Mouse (Mus musculus): Measurements from ENCODE around the gene Hyal3.
"Not testable (repeated sequence)": the region's sequence is repeated elsewhere in the genome, so short reads cannot be mapped to it uniquely, and the experiment has no call there.

Gene Hyal3

DNA sequence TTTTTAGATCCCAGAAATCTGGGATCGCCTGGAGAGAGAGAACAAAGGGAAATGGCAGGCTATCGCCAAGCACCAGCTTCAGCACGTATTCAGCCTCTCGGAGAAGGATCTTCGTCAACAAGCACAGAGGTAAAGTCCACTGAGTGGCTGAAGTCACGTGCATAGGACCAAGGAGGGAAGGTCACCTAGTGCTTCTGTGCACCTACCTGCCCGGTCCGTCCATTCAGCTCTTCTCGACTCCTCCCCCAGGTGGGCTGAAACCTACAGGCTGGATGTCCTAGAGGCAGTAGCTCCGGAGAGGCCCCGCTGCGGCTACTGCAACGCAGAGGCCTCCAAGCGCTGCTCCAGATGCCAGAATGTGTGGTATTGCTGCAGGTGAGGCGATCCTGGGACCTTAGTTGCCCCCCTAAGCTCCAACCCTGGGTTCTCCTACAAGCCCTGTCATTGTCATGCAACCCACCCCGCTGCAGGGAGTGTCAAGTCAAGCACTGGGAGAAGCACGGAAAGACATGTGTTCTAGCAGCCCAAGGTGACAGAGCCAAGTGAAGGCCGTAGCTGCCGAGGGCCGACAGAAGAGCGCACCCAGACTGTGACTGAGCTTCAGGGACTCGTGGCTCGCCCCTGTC lies 30.0 kb upstream of the Hyal3 start:
- DNase-seq (ENCODE audit: low spot score in 2 of 2): no peak

DNA sequence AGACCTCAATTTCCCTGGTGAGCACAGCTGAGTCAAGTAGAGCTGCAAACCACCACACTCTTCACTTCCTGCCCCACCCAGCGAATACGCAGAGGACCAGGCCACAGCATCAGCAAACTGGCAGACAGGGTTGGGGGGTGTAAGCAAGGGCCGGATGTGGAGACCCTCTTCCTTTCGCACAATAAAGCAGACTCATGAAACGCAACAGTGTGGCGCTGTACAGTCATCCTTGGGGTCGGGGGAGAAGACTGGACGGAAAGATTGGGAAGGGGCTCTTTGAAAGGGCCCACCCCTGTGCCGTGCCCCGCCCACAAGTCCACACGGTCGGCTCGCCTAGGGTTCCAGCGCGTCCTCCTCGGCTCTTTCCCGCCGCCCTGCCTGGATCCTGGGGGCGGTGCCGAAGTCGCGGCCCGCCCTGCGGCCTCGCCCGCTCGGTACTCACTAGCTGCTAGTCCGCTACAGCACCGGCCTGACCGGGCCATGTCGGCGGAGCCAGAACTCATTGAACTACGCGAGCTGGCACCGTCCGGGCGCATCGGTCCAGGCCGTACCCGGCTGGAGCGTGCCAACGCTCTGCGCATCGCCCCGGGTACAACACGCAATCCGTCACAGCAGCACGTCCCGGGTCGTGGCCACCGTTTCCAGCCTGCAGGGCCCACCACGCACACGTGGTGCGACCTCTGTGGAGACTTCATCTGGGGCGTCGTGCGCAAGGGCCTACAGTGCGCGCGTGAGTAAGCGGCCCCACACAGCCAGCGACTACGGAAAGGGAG lies 29.3 kb upstream of the Hyal3 start, which contains the start of gene Rassf1:
Rassf1 (plus strand) TSS at position 439 of the 773 bp plus-strand sequence.
- DNase-seq (ENCODE audit: low spot score in 2 of 2): no peak

DNA sequence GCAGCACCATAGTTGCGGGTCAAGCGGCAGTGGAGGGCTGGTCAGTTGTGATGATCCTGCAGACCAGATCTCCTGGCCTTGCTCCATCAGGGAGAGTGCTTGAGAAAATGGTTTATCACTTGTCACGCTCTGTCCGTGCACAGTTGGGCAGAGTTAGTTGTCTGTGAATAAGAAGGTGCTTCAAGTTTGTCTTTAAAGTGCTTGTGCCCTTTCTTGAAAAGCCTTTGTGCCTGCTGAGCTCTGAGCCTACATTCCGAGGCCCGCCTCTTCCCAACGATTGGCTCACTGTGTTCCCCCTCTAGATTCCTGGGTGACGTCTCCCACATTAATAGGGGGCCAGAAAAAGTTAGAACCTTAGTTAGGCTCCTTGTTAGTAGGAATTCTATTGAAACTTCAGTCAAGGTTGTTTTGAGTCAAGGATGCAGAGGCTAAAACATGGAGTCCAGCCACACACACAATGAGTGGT lies 28.7 kb upstream of the Hyal3 start:
- DNase-seq (ENCODE audit: low spot score in 2 of 2): no peak

DNA sequence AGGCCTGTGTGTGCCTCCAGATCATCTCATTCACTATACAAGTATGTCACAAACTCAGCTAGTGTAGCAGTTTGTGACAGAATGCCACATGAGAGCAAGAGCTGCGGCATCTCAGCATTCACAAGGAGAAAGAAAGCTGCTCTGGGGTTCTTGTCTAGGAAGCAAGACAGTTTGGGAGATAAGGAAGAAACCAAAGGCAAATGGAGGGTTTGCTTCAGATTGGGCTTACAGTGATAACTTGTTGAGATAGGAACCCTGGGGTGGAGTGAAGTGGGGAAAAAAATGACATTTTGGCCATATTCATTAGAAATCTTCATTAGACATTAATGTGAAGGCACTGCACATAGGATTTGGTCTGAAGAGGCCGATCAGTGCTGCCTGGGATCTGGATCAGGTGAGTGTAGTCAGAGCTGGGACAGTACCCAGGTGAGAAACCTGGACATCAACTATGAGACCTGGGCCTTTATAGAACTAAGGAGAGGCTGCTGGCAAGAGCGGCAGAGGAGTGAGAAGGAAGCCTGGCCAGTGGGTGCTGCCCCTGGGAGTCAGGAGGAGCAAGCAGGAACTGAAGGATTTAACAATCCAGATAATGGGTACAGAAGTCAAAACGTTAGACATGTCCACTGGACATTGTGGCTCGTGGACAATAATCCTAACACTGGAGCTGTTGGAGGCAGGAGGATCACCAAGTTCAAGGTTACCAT lies 27.8 kb upstream of the Hyal3 start:
- DNase-seq (ENCODE audit: low spot score in 2 of 2): no peak

DNA sequence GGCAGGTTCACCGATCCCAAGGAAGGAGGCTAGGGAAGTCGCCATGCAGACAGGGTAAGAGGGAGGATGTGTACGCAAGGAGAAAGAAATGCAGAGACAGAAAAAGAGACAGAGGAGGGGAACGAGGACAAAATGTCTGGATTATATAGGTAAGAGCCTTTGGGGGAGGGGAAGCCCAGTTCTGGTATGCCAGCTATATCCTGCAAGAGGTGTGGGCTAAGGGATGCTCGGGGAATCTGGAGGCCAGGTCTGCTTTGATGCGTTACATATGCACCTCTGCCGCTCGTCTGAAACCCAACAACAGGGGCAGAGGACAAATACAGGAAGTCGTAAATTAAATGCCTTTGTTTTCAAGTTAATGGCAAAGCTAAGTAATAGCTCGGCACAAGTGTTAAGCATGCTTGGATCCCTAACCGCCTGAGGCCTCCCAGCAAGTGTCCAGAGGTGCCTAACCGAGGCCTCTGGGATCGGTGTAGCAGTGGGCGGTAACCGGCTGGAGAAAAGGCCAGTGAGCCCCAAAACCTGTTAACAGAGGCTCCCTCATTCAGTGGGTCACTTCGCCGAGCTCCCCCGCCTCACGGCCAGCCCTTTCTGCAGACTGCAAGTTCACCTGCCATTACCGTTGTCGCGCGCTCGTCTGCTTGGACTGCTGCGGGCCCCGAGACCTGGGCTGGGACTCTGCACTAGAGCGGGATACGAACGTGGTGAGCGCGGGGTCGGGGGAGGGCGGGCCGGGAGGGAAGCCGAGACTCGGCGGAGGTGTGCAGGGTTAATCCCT lies 26.9 kb upstream of the Hyal3 start:
- no peak for DNase-seq (ENCODE audit: low spot score in 2 of 2)

DNA sequence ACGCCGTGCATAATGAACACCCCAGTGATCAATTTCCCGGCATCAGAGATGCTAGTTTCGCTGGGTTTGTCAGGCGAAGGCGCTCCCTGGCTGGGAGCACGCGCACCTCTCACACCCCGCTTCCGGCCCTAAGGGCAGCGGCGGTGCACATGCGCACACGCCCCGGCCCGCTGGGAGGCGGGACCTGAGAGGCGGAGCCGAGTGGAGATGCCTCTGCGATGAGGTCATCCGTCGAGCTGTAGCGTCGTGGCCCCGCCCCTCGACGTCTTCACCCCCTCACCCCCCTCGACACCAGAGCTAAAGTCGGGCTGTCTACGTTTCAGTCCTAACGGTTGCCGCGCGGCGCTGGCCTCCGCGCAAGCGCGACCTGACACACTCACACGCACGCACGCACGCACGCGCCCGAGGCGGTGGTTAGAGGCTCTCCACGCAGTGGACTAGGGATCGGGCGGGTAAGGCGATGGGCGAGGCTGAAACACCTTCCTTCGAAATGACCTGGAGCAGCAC lies 26.2 kb upstream of the Hyal3 start:
- peak; percentile 90 to 94 for DNase-seq (ENCODE audit: low spot score in 2 of 2)

DNA sequence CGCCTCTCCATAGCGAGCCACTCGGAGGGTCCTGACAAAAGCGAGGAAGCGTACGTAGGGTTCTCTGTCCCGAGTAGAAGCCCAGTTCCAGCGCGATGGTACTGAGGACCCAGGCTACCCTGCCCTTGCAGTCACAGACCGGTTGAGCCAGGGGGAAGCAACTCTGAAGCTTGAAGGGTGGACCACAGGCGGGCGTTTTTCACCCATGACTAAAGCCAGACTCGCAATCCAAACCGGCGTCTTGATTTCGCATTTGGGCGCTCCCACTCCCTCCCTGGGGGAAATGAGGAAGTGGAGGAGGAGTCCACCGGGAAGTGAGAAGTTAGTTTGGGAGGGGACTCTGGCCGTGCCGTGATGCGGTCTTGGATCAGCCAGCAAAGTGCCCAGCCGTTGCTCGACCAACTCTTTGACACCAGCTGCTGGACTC lies 25.6 kb upstream of the Hyal3 start:
- DNase-seq (ENCODE audit: low spot score in 2 of 2): no peak

DNA sequence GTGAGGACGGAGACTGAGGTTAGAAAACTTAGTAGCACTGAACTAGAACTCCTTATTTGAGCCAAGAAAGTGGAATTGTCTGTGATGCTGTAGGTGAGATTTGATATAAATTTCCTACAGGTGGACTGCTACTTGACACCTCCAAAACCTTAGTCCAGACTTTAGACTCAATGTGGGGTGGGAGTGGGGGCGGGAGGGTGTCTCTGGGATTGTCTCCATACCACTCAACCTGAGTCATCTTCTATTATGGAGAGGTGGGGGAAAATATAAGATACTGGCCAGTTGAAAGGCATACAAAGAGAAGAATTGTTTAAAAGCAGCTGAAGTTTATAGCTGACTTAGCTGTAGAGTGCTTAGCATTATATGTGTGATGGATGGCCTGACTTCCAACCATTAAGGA lies 24.9 kb upstream of the Hyal3 start:
- DNase-seq (ENCODE audit: low spot score in 2 of 2): no peak

DNA sequence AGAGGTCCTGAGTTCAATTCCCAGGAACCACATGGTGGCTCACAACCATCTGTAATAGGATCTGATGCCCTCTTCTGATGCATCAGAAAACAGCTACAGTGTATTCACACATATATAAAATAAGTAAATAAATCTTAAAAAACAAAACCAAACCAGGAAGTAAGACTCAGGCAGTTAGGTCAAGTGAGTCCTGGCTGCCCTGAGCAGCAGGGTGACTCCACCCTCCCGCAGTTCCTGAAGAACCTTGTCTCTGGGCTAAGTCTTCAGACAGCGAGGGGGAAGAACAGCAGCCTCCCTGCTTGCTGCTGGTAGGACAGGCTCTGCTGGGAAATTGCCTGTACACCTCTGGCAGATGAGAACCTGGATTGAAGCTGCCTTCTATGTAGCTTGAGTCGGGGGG lies 24.3 kb upstream of the Hyal3 start:
- DNase-seq (ENCODE audit: low spot score in 2 of 2): no peak

DNA sequence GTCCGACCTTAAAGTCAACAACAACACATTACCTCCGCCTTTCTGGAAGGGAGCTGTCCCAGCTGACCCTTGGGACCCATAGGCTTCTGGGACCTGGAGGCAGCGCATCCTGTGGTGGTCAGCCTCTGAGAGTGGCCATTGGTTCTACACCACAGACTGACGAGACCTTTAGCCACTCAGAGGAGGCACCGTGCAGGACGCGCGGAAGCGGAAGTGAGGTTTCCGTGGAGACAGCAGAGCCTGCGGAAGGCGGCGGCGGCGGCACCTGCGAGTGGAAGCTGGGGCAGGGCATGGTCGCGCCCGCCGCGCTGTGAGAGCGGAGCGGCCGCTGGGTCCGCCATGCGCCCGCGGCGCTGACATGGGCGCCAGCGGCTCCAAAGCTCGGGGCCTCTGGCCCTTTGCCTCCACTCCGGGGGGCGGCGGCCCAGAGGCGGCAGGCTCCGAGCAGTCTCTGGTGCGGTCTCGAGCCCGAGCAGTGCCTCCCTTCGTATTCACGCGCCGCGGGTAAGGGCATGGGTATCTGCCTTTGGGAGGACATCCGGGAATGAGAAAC lies 17.5 kb upstream of the Hyal3 start, which contains the start of gene Tusc2:
Tusc2 (plus strand) TSS at position 227 of the 553 bp plus-strand sequence.
- peak; percentile 92 to 96 for DNase-seq (ENCODE audit: low spot score in 2 of 2)

DNA sequence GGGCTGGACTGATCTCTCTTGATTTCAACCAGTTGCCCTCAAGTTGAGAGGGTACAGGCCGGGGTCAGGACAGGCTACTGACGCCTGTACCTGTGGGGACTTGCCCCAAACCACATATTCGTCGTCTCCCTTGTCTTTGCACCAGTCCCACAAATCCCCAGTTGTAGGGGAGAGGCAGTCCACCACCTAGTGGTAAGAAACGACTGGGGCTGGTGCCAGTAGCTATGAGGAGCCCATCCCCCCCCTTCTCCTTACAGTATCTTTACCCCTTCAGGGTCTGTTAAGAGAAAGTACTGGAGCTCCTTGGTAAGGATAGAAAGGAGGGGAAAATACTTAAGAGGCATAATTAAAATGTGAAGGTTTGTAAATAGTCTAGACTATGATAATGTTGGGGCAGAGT lies 15.1 kb upstream of the Hyal3 start:
- DNase-seq (ENCODE audit: low spot score in 2 of 2): not testable (repeated sequence)

DNA sequence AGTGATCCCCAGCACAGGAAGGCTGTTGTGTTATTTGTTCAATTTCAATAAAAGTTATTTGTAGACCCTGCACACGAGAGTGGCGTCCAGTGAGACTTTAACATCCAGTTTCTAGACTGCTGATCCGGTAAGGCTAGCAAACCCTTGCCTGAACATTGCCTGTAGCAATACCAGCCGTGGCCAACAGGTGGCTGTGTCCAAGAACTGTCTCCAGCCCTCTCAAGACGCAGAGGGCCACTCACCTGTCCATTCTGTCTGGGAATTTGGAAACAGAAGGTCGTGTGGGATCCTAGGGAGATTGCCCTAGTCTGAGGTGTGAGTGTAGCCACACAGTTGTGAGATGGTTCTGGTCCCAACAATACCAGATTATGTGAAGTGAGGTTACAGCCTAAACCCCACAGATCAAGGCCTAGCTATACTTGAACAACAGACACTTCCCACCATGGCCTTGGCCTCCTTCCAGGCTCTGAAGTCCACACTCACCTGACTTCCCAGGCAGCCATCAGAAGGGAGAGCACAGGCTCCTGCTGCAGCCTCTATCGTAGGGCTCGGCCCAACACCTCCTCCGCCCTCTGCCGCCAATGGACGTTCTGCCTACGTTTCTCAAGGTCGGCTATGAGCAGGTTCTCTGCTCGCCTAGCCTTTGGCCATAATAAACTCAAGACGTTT lies 14.4 kb upstream of the Hyal3 start:
- peak in 1 of 2 experiments; percentile 79 for DNase-seq (ENCODE audit: low spot score in 2 of 2)

DNA sequence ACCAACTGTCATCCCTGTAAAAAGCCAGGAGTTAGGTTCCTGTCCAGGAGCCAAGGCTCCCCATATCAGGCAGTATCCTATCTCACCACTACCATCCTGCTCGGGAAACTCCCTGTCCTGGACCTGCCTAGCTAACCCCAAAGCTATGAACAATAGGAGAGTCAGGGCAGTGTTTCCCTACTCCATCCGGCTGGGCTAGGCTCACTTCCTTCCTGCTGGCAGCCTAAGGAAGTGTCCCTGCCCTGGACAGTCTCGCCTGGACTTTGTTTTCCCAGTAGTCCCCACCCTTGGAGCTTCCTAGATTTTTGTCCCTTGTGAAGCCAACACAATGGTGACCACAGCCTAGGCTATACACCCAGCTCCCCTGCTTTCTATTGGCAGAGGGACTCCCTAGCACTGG lies 13.8 kb upstream of the Hyal3 start:
- DNase-seq (ENCODE audit: low spot score in 2 of 2): no peak

DNA sequence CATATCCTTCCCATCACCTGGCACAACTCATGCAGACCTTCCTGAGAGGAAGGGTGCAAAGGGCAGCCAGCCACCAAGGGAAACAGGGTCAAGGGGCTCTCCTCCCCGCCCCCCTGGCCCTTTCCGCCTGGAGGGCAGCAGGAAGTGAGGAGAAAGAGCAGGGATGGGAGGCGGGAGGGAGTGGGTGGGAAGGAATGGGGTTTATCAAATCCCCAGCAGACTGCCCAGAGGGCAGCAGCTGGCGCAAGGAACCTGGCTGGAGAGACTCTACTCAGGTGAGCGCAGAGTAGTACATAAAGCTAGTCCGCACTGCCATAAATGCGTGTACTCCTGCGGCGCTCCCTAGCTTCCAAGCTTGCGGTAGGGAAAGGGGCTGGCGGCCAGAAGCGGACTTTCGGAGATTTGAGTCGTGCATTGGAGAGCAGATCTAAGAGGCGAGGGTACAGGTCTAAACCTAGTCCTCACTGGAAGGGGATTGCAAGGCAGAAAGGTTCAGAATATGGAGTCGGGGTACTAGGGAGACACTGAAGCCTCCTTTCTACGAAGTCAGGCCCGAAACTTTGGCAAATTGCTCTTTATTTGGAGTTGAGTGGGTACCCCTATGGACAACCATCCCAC lies 12.8 kb upstream of the Hyal3 start, which contains the start of gene Hyal2:
Hyal2 (plus strand) TSS at position 244 of the 618 bp plus-strand sequence.
- DNase-seq (ENCODE audit: low spot score in 2 of 2): no peak

DNA sequence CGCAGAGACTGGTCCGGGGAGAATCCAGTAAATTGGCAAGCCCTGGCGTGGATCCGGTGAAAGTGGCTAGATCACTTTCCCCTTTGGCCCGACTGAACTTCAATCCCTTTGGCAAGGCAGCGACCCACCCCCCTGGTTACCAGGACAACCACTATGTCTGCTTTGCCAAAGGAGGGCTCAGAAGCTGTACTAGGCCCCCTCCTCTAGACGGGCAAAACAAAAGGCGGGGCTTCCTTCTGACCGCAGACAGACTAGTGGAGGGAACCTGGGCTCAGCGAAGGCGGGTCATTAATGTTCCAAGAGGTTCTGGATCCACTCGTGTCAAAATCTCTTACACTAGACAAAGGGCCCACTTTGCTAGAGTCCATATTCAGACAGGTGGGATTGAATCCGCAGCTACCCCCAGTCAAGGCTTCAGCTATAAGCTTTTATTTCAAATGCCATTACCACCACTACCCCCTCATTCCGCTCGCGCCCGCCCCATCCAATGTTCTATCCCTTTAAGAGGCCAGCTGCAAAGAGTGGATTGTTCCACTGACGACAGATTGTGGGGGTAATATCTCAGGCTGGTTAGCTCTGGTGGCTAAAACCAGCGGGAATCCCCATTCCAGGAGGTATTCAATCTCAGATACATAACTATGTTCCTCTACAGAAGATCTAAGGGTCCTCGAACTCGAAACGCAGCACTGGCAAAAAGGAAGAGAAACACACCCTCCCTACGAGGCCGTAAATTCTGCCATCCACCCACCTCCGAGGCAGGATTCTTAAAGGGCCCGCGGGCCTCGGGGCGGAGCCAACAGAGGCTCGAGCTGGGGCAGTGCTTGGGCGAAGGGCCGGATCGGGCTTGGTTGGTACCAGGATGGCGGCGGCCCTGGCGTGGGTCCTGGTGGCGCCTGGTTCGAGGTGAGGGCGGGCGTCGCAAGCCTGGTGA lies 12.0 kb upstream of the Hyal3 start:
- peak in 1 of 2 experiments; percentile 82 for DNase-seq (ENCODE audit: low spot score in 2 of 2)

DNA sequence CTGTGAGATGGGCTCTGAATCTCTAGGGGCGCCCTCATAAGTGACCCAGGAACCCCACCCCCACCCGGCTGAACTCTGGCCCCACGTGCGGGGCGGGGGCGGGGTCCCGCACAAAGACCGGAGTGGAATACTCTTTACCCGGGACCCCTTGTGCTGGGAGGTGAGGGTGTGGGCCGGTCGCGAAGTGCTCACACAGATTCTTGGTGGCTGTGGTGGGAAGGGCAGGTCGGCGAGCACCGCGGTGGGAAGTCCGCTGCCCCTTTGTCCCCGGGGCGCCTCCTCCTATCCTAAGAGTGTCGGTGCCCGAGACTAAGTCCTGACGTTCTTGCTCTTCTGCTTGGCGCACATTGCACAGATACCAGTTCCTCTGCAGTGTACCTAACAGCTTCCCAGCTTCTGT lies 11.3 kb upstream of the Hyal3 start:
- DNase-seq (ENCODE audit: low spot score in 2 of 2): no peak

DNA sequence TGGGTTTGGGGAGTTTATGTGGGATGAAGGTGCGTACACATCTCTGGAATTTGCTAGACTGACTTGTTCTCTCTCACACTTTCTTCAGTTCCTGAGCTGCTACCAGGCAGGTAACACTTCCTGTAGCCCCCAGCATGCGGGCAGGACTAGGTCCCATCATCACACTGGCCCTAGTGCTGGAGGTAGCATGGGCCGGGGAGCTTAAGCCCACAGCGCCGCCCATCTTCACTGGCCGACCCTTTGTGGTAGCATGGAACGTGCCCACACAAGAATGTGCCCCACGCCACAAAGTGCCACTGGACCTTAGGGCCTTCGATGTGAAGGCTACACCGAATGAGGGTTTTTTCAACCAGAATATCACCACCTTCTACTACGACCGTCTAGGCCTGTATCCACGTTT lies 10.6 kb upstream of the Hyal3 start:
- DNase-seq (ENCODE audit: low spot score in 2 of 2): no peak

DNA sequence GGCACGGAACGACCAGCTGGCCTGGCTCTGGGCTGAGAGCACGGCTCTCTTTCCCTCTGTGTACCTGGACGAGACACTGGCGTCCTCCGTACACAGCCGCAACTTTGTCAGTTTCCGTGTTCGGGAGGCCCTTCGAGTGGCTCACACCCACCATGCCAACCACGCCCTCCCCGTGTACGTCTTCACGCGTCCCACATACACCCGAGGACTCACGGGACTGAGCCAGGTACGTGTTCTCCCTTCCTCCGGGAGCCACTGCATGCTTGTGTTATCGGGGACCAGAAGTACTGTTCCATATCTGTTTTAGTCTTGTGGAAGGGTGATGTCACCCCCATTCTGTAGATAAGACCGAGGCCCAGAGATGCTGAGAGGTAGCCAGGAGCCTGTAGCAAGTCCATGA lies 9.8 kb upstream of the Hyal3 start:
- DNase-seq (ENCODE audit: low spot score in 2 of 2): no peak

All from left cerebral cortex, adult 9 months (tissue).